Comparison of ENCODE assay signal across 8 mouse cellular contexts in the genomic region with DNA sequence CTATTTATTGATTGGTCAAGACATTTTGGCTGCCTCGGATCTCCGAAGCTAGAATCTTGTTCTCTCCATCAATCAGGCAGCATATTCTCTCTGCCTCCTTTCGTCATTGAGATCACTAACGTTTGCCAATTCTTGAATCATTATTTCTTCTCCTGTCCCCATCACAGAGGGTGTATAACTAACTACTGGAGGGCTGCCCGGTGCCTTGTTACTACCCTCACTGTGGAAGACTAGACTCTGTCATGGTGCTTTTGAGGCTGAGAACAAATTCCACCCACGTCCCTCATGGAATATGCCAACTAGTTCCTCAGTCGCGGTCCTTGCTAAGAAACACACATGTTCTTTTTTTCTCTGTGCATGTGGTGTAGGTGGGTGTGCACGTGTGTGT. TPM values are rescaled to one million over a fixed set of nuclear protein-coding genes. Genes with fewer than 3 reads are reported as not detected.
A peak's percentile ranks its signal among the peaks of the same experiment; 100 is the strongest.
DNase-seq lines count a peak whose midpoint lies in the region; ATAC-seq and TF ChIP-seq lines count a peak whose summit lies in the region.

No protein-coding gene starts in this region.

- no peaks in the 10 kb centered on the region for H3K27me3 ChIP-seq in heart, embryonic 11.5 days (ENCODE audit: control insufficient read depth, insufficient read depth, low read length)
- no peaks in the 10 kb centered on the region for H3K27me3 ChIP-seq in hindbrain, embryonic 14.5 days (ENCODE audit: control insufficient read depth, insufficient read depth, low read length)
- no peaks in the 10 kb centered on the region for H3K27me3 ChIP-seq in liver, postnatal 0 days (ENCODE audit: insufficient read depth, low read length)

- WGBS in heart, embryonic 11.5 days (ENCODE audit: insufficient replicate concordance), result 82% methylated on average over 9 of the region's 9 CpGs
- WGBS in hindbrain, embryonic 14.5 days, result 71% methylated on average over 9 of the region's 9 CpGs
- WGBS in liver, postnatal 0 days (ENCODE audit: insufficient replicate concordance), result 88% methylated on average over 9 of the region's 9 CpGs

- no peak for TF ChIP-seq CTCF in liver, postnatal 0 days (IDR thresholded peaks at IDR 0.05; ENCODE audit: low read depth)

- DNase-seq in heart, adult 11 months, result peak; percentile 51
- DNase-seq in hindbrain, embryonic 14.5 days (ENCODE audit: low spot score), result peak; percentile 38
- peak; percentile 78 to 92 for DNase-seq in left cerebral cortex, adult 9 months (ENCODE audit: low spot score in 2 of 2)
- peak; percentile 79 for DNase-seq in right cerebral cortex, postnatal 14 days
- no peak for DNase-seq in urinary bladder, postnatal 4 days (ENCODE audit: low spot score in 2 of 2)
- DNase-seq in liver, postnatal 0 days, result no peak
- no peak for DNase-seq in lung, postnatal 14 days

- no peaks in the 10 kb centered on the region for H3K9me3 ChIP-seq in heart, embryonic 11.5 days (replicated peaks; ENCODE audit: control insufficient read depth, low read length)
- H3K9me3 ChIP-seq in hindbrain, embryonic 14.5 days (ENCODE audit: control insufficient read depth, low read length), result no peaks in the 10 kb centered on the region
- H3K9me3 ChIP-seq in liver, postnatal 0 days (ENCODE audit: low read length), result no peaks in the 10 kb centered on the region

- H3K27ac ChIP-seq in heart, embryonic 11.5 days (ENCODE audit: low read depth, low read length), result no peak overlapping the region
- H3K27ac ChIP-seq in hindbrain, embryonic 14.5 days, result peak overlapping the region; percentile 63
- no peak overlapping the region for H3K27ac ChIP-seq in liver, postnatal 0 days (ENCODE audit: low read depth)

- ATAC-seq in heart, embryonic 11.5 days (replicated peaks; ENCODE audit: insufficient number of reproducible peaks, low FRiP score, low TSS enrichment), result no peak
- peak; percentile 70; the same call in 1 of the 2 replicates for ATAC-seq in hindbrain, embryonic 14.5 days (ENCODE audit: low FRiP score)
- no peak for ATAC-seq in liver, postnatal 0 days

- no peak overlapping the region for H3K4me3 ChIP-seq in heart, embryonic 11.5 days (ENCODE audit: low read depth, low read length)
- H3K4me3 ChIP-seq in hindbrain, embryonic 14.5 days (replicated peaks; ENCODE audit: low read length), result no peak overlapping the region
- no peak overlapping the region for H3K4me3 ChIP-seq in liver, postnatal 0 days (ENCODE audit: low read depth, low read length)

- peaks cover 3% of the 10 kb centered on the region; the same call in 1 of the 2 replicates for H3K4me1 ChIP-seq in heart, embryonic 11.5 days (ENCODE audit: control insufficient read depth, insufficient read depth, low read length)
- H3K4me1 ChIP-seq in hindbrain, embryonic 14.5 days (replicated peaks; ENCODE audit: control insufficient read depth, insufficient read depth, low read length), result 0 out of 2 replicates have a peak, but pooled peaks cover 5% of the 10 kb centered on the region
- no peaks in the 10 kb centered on the region for H3K4me1 ChIP-seq in liver, postnatal 0 days (ENCODE audit: insufficient read depth)

- H3K36me3 ChIP-seq in heart, embryonic 11.5 days (ENCODE audit: control insufficient read depth, insufficient read depth, low read length), result no peaks in the 10 kb centered on the region
- H3K36me3 ChIP-seq in hindbrain, embryonic 14.5 days (replicated peaks; ENCODE audit: control insufficient read depth, insufficient read depth), result no peaks in the 10 kb centered on the region; the same call in 1 of the 2 replicates
- no peaks in the 10 kb centered on the region for H3K36me3 ChIP-seq in liver, postnatal 0 days (replicated peaks; ENCODE audit: insufficient read depth, low read length)

- H3K4me2 ChIP-seq in heart, embryonic 11.5 days, result no peak overlapping the region
- no peak overlapping the region for H3K4me2 ChIP-seq in hindbrain, embryonic 14.5 days (replicated peaks)
- no peak overlapping the region for H3K4me2 ChIP-seq in liver, postnatal 0 days (ENCODE audit: low read depth, low read length)

- H3K9ac ChIP-seq in heart, embryonic 11.5 days (ENCODE audit: low read depth, low read length), result no peak overlapping the region
- no peak overlapping the region for H3K9ac ChIP-seq in hindbrain, embryonic 14.5 days
- no peak overlapping the region for H3K9ac ChIP-seq in liver, postnatal 0 days (replicated peaks)

- no peak for TF ChIP-seq EP300 in liver, postnatal 0 days (IDR thresholded peaks at IDR 0.05; ENCODE audit: low read depth)

RNA-seq across cellular contexts. Expression of a gene that starts 15.7 kb away (rescaled TPM):
- 3.0 and 4.8 TPM in 2 replicates for polyA plus RNA-seq in heart, embryonic 11.5 days (2014; fragmentation: Nextera tagmentation; extraction: Ambion mirVana)
- polyA plus RNA-seq in hindbrain, embryonic 14.5 days (2014; fragmentation: Nextera tagmentation; extraction: Ambion mirVana), result 39.9 and 43.5 TPM in 2 replicates
- 0.18 and 0.21 TPM in 2 replicates for polyA plus RNA-seq in liver, postnatal 0 days (2015; fragmentation: Nextera tagmentation; extraction: Ambion mirVana)

RNA-seq across cellular contexts. Expression of a gene that starts 45.3 kb away (rescaled TPM):
- polyA plus RNA-seq in heart, embryonic 11.5 days (2014; fragmentation: Nextera tagmentation; extraction: Ambion mirVana), result 0.66 and 1.3 TPM in 2 replicates
- 3.4 and 3.5 TPM in 2 replicates for polyA plus RNA-seq in hindbrain, embryonic 14.5 days (2014; fragmentation: Nextera tagmentation; extraction: Ambion mirVana)
- polyA plus RNA-seq in liver, postnatal 0 days (2015; fragmentation: Nextera tagmentation; extraction: Ambion mirVana), result 0.34 and 0.39 TPM in 2 replicates

Comparison
In these comparisons a context has a peak if more than half of its experiments do, and no peak if none do; other contexts are left out.
1. DNase-seq: peak in heart, adult 11 months (single experiment), hindbrain, embryonic 14.5 days (single experiment), left cerebral cortex, adult 9 months (2 of 2) and right cerebral cortex, postnatal 14 days (single experiment); none in urinary bladder, postnatal 4 days (0 of 2), liver, postnatal 0 days (single experiment) and lung, postnatal 14 days (single experiment).